ENCODE assay signal across 8 mouse cellular contexts in the genomic region with DNA sequence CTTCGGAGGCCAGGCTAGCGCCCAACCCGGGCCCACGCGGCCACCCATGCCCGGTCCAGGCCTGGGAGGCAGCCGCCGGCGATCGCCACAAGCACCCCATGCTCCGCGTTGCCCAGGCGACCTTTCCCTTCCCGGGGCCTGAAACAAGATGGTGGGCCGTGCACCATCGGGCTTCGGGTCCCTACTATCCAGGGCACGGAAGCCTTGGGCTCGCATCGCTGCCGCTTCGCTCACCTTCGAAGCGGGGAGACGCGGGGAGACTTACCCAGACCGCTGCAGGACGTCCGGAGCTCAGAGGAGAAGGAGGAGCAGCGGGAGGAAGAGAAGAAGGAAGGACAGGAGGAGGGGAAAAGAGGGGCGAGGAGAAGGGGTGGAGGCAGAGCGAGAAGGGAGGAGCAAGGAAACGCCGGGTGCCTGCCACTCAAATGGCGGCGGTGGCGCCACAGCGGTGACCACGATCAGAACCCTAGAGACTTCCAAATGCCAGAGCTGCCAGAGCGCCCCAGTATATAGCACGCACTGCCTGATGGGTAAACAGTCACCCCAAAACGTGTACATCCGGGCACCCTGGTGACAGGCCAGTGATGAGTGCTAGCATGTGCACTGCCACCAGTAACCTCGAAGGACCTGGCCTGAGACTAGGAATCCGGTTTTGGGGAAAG. TPM values are rescaled to one million over a fixed set of nuclear protein-coding genes. Genes with fewer than 3 reads are reported as not detected.
DNase-seq lines count a peak whose midpoint lies in the region; ATAC-seq and TF ChIP-seq lines count a peak whose summit lies in the region.

TSS of gene Zfp280c (minus strand) at position 406 of the 662 bp plus-strand sequence.

- H3K36me3 ChIP-seq in hindbrain, postnatal 0 days (ENCODE audit: insufficient read depth, low read length) = no peaks in the 10 kb centered on the region

- intact Hi-C loops in gastrocnemius, adult 2 months (cut with DNase I) = no loop called here

- WGBS in hindbrain, postnatal 0 days = 32% methylated on average over 40 of the region's 45 CpGs

- ATAC-seq in common myeloid progenitor, adult 5-6 weeks (replicated peaks; ENCODE audit: low read depth, poor library complexity, severe bottlenecking) = peak; percentile 98
- ATAC-seq in hindbrain, postnatal 0 days = peak; percentile 95
- ATAC-seq in megakaryocyte progenitor cell, adult 5-6 weeks (replicated peaks; ENCODE audit: poor library complexity) = peak; percentile 98

- H3K9ac ChIP-seq in hindbrain, postnatal 0 days (replicated peaks; ENCODE audit: low read length) = peak within 1 kb of the TSS; percentile 79

- H3K27me3 ChIP-seq in hindbrain, postnatal 0 days (ENCODE audit: insufficient read depth, low read length) = no peaks in the 10 kb centered on the region

- no peak for TF ChIP-seq CTCF in gastrocnemius, adult 2 months (IDR thresholded peaks at IDR 0.05)
- no peak for TF ChIP-seq CTCF in hindbrain, postnatal 0 days (IDR thresholded peaks at IDR 0.05; ENCODE audit: low read depth)

- no peaks in the 10 kb centered on the region for H3K4me1 ChIP-seq in hindbrain, postnatal 0 days (ENCODE audit: insufficient read depth, low read length)

- peak; percentile 71 for DNase-seq in ZHBTc4 (ENCODE audit: low read depth, low spot score)
- DNase-seq in gastrocnemius, adult 2 months = peak; percentile 69
- peak; percentile 75 for DNase-seq in hindbrain, postnatal 0 days (ENCODE audit: low spot score)
- DNase-seq in left cerebral cortex, adult 9 months (ENCODE audit: low spot score in 2 of 2) = peak; percentile 25 to 76
- DNase-seq in right cerebral cortex, postnatal 14 days = peak; percentile 64
- DNase-seq in urinary bladder, postnatal 36 days (ENCODE audit: low spot score in 2 of 2) = peak; percentile 39 to 63

- no peaks in the 10 kb centered on the region for H3K9me3 ChIP-seq in hindbrain, postnatal 0 days (ENCODE audit: low read length)

- peak within 1 kb of the TSS; percentile 86 for H3K4me3 ChIP-seq in gastrocnemius, adult 2 months
- peak within 1 kb of the TSS; percentile 61 for H3K4me3 ChIP-seq in hindbrain, postnatal 0 days (ENCODE audit: low read length)

- H3K4me2 ChIP-seq in hindbrain, postnatal 0 days (ENCODE audit: low read depth, low read length) = peak within 1 kb of the TSS; percentile 52

- H3K27ac ChIP-seq in gastrocnemius, adult 2 months = peak within 1 kb of the TSS; percentile 78
- peak within 1 kb of the TSS; percentile 90 for H3K27ac ChIP-seq in hindbrain, postnatal 0 days

RNA-seq across cellular contexts. Expression of gene Zfp280c, which starts in this region (rescaled TPM):
- 26.2 and 37.9 TPM in 2 replicates for total RNA-seq in common myeloid progenitor, adult 5-6 weeks (2017)
- total RNA-seq in gastrocnemius, adult 2 months (2021) = 1 to 10 TPM; 4.9 to 5.0 TPM
- total RNA-seq in hindbrain, postnatal 0 days (2014; rRNA removed) = 15.7 and 19.4 TPM in 2 replicates
- 7.7 and 9.2 TPM in 2 replicates for polyA plus RNA-seq in hindbrain, postnatal 0 days (2015; fragmentation: Nextera tagmentation; extraction: Ambion mirVana)
- 57.9 and 69.2 TPM in 2 replicates for total RNA-seq in megakaryocyte progenitor cell, adult 5-6 weeks (2015)
- 22.4 and 30.0 TPM in 2 replicates for total RNA-seq in megakaryocyte progenitor cell, adult 5-6 weeks (2017)

Comparison
In these comparisons a context has a peak if more than half of its experiments do, and no peak if none do; other contexts are left out.
1. Peak in every context shown above with its lines: DNase-seq, ATAC-seq, H3K4me3 ChIP-seq and H3K27ac ChIP-seq.